Mouse (Mus musculus) left cerebral cortex, postnatal 10 days (tissue): Measurements from ENCODE around the gene Coro2a. TPM values are rescaled to one million over a fixed set of nuclear protein-coding genes. Genes with fewer than 3 reads are reported as not detected.
A peak's percentile ranks its signal among the peaks of the same experiment; 100 is the strongest.
"Not testable (repeated sequence)": the region's sequence is repeated elsewhere in the genome, so short reads cannot be mapped to it uniquely, and the experiment has no call there.

ENCODE experiments used
- DNase-seq, 2 experiments: peaks; one replicate each; pipeline ENCODE4 v3.0.0; 2021 to 2022; ENCODE audit warnings: low spot score in 2 of 2, mixed read lengths in 1 of 2; ENCODE audit errors: extremely low spot score in 1 of 2
- intact Hi-C: fragments of 180-260 bp; cut with DNase I; formaldehyde crosslinking; loops from one replicate; pipeline ENCODE4 v1.15.1; 2025
- total RNA-seq, 2 experiments: library from RNA; stranded (reverse); gene quantifications; 2 replicates each; pipeline ENCODE4 v1.2.3; 2021

Coro2a gene
- total RNA-seq, 2 experiments from 2014 or later: 38.7 to 43.3 TPM

DNA sequence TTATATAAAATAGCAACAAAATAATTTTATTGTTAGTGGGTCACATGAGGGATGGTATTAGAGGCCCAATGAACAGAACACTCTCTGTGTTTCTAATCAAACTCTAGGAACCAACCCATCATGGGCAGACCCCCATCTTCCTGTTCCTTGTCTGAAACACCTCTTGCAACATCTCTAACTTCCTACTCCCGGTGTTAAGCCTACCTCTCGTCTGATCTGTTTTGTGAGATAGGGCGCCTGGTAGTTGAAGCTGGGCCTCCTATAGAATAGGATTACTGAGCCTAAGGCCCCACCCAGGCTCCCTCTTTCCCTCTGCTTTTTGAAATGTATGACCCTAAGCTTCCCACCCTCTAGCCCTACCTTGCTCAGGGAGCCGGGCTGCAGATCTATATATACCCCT is 11.2 kb downstream of the Coro2a start:
- intact Hi-C loops: no loop called here
- DNase-seq: no peak

- intact Hi-C loops: no loop called here
- peak in 1 of 2 experiments; percentile 7 for DNase-seq
These were observed 11.9 kb downstream of the Coro2a start for GRCm38 (mm10) chr4:46589946-46590684.

DNA sequence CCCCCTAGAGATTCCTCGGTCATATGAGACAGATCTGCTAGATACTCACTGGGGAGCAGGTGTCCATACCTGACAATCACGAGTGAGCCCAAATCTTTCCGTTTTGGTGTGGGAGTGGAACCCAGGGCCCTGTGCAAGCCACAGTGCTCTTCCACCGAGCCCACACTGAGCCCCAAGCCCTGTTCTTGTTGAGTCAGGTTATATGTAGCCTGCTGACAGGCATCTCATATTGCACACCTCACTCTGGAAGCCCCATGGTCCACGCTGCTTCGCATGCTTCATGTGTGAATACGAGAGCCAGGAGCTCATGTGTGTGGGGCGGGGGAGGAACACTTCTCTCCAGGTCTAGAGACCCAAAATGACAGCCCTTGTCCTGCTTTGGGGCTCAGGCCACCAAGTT is 12.9 kb downstream of the Coro2a start:
- peak in 1 of 2 experiments; percentile 10 for DNase-seq

GRCm38 (mm10) chr4:46586473-46586872 is 15.5 kb downstream of the Coro2a start:
- peak in 1 of 2 experiments; percentile 6 for DNase-seq
- intact Hi-C loops: no loop called here

More for the DNA sequence above, 12.9 kb downstream of the Coro2a start:
- intact Hi-C loops: no loop called here

GRCm38 (mm10) chr4:46585811-46586190 is 16.2 kb downstream of the Coro2a start:
- intact Hi-C loops: loop anchor here (1.0 kb wide), 1 partner anchor 12 kb away; no protein-coding TSS in a partner anchor
- peak in 1 of 2 experiments; percentile 16 for DNase-seq

DNA sequence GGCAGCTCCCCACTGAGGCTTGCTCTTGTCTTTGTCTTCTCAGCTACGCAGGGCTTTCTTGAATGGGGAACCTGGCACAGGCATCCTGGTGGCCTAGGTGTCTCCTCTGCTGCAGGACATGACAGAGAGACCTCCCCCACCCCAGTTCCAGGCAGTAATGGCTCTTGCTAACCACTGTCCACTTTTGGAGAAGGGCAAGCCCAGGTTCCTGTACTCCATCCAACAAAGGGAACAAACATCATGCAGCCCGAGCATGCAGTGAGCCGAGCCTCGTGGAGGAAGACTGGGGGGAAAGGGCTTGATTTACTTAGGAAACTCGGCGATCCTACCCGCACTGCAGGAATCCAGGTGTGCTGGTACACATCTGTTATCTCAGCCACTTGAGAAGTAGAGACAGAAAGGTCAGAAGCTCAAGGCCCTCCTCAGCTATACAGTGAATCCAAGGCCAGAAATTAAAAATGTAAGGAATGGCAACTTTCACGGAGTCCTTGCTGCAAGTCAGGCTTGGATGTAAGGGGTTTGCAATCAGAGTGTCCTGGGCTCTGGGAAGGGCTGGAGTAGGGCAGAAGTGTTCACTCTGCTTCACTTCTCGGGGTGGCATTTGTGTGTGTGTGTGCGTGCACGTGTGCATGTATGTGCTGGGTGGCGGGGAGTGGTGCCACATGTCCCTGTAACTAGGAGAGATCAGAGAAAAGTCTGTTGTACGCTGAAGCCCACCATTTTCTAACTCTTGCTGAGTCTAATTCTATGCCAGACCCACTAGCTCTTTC is 16.8 kb downstream of the Coro2a start:
- DNase-seq: no peak

DNA sequence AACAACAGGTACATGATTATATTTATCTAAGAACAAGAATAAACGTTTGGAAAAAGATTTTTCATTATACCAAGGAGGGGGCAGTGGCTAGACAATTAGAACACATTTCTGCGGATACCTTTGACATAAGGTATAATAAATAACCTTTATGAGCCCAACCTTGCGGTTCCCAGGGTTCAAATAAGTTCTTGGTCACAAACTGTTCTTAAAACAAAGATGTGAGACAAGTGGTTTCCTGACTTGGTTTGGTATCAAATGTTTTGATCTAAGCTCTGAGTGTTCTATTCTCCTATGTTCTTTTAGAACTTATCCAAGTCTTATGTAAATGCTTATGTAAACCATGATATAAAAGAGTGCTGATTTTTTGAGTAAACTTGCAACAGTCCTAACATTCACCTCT is 17.5 kb downstream of the Coro2a start:
- intact Hi-C loops, DNase-seq: not testable (repeated sequence)

More for the DNA sequence above, 16.8 kb downstream of the Coro2a start:
- intact Hi-C loops: loop anchor here (1.0 kb wide), 1 partner anchor 11 kb away; no protein-coding TSS in a partner anchor

GRCm38 (mm10) chr4:46584084-46584483 is 17.9 kb downstream of the Coro2a start:
- DNase-seq, intact Hi-C loops: not testable (repeated sequence)

GRCm38 (mm10) chr4:46582024-46582423 is 20.0 kb downstream of the Coro2a start:
- intact Hi-C loops, DNase-seq: not testable (repeated sequence)

DNA sequence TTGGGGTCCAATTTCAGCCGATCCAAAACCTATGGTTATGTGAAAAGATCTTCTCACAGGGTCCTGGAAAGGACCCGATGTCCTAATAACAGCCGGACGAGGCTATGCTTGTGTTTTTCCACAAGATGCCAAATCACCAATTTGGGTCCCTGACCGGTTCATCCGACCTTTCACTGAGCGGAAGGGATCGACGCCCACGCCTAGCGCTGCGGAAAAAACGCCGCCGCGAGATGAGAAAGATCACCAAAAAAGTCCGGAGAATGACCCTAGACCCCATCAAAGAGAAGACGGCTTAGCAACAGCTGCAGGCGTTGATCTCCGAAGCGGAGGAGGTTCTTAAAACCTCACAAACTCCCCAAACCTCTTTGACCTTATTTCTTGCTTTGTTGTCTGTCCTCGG is 20.4 kb downstream of the Coro2a start:
- intact Hi-C loops, DNase-seq: not testable (repeated sequence)

GRCm38 (mm10) chr4:46580799-46581243 is 21.2 kb downstream of the Coro2a start:
- DNase-seq, intact Hi-C loops: not testable (repeated sequence)

- DNase-seq, intact Hi-C loops: not testable (repeated sequence)
These were observed 23.1 kb downstream of the Coro2a start for GRCm38 (mm10) chr4:46578796-46579346.

DNA sequence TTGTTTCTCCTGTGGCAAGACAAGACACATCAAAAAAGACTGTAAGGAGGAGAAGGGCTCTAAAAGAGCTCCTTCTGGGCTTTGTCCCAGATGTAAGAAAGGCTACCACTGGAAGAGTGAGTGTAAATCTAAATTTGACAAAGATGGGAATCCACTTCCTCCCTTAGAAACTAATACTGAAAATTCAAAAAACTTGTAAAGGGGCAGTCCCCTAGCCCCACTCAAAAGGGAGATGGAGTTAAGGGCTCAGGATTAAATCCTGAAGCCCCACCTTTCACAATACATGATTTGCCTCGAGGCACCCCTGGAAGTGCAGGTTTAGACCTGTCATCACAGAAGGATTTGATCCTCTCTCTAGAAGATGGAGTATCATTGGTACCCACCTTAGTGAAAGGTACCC is 23.8 kb downstream of the Coro2a start:
- intact Hi-C loops: no loop called here
- DNase-seq: no peak

DNA sequence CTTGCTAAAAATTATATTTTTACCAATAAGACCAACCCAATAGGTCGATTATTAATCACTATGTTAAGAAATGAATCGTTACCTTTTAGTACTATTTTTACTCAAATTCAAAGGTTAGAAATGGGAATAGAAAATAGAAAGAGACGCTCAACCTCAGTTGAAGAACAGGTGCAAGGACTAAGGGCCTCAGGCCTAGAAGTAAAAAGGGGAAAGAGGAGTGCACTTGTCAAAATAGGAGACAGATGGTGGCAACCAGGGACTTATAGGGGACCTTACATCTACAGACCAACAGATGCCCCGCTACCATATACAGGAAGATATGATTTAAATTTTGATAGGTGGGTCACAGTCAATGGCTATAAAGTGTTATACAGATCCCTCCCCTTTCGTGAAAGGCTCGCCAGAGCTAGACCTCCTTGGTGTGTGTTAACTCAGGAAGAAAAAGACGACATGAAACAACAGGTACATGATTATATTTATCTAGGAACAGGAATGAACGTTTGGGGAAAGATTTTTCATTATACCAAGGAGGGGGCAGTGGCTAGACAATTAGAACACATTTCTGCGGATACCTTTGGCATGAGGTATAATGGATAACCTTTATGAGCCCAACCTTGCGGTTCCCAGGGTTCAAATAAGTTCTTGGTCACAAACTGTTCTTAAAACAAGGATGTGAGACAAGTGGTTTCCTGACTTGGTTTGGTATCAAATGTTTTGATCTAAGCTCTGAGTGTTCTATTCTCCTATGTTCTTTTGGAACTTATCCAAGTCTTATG is 26.3 kb downstream of the Coro2a start:
- DNase-seq, intact Hi-C loops: not testable (repeated sequence)

DNA sequence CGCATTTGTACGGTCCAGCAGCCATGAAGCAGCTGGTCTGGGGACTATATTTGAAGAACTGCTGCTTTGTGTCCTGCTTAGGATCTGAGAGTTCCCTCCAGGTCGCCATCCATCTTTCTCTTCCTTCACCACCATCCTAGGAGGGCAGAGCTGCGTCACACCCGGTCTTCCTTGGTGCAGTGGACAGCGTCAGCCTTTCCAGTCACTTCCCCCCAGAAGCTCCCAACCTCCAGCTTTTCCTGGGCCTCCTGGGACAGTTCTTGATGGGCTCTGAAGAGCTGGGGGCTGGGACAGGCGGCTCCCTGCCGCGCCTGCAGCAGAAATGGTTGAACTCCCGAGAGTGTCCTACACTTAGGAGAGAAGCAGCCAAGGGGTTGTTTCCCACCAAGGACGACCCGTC is 27.2 kb downstream of the Coro2a start:
- intact Hi-C loops: loop anchor here (1.0 kb wide), 1 partner anchor 10 kb away; no protein-coding TSS in a partner anchor

GRCm38 (mm10) chr4:46574024-46574753 is 27.8 kb downstream of the Coro2a start:
- DNase-seq: no peak
- intact Hi-C loops: loop anchor here (1.0 kb wide), 1 partner anchor 11 kb away; no protein-coding TSS in a partner anchor

More for the DNA sequence above, 27.2 kb downstream of the Coro2a start:
- no peak for DNase-seq

DNA sequence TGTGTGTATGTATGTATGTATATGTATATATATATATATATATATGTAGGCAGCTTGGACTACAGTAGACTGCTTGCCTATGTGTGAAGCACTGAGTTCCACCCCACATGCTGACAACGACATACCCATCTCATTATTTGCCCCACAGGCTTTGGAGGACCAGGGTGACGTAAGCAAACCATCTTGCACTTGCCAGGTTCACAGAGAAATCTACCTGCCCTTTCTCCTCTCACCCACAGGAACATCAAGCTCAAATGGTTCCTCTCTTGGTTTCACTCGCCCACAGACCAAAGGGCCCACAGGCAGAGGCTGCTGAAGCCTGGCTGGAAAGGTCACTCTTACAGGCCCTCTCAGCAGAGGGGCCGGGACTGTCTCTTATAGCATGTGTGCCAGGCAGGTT is 29.4 kb downstream of the Coro2a start:
- no peak for DNase-seq
- intact Hi-C loops: no loop called here

GRCm38 (mm10) chr4:46571744-46572143 is 30.3 kb downstream of the Coro2a start:
- intact Hi-C loops: no loop called here
- no peak for DNase-seq
